Mouse (Mus musculus) limb, embryonic 14.5 days (tissue): Measurements from ENCODE around the gene Mgarp. TPM values are rescaled to one million over a fixed set of nuclear protein-coding genes. Genes with fewer than 3 reads are reported as not detected.
"Not testable (repeated sequence)": the region's sequence is repeated elsewhere in the genome, so short reads cannot be mapped to it uniquely, and the experiment has no call there.

ENCODE experiments used
- ATAC-seq: fragments of 200-750 bp; cut with Nextera tagmentation; 2 replicates; pipeline ENCODE4 v1.8.0; 2017; ENCODE audit warnings: low read depth, moderate number of reproducible peaks, moderate TSS enrichment; ENCODE audit not compliant: low FRiP score
- DNase-seq: peaks from one replicate; pipeline ENCODE4 v3.0.0-alpha.2; 2015; ENCODE audit warnings: low spot score
- H3K27ac ChIP-seq: fragments of 300-500 bp; sonication (generic); replicated peaks from 2 replicates; pipeline ENCODE4 v1.5.1; 2014; ENCODE audit warnings: low read depth, mild to moderate bottlenecking, low read length, moderate library complexity, mixed read lengths
- H3K27me3 ChIP-seq: fragments of 300-500 bp; sonication (generic); 2 replicates; pipeline ENCODE4 v1.6.1; 2014; ENCODE audit warnings: low read length, mixed read lengths; ENCODE audit not compliant: control insufficient read depth, insufficient read depth
- H3K36me3 ChIP-seq: fragments of 300-500 bp; sonication (generic); 2 replicates; pipeline ENCODE4 v1.6.1; 2014; ENCODE audit warnings: mild to moderate bottlenecking, low read length, moderate library complexity, mixed read lengths; ENCODE audit not compliant: control insufficient read depth, insufficient read depth
- H3K4me1 ChIP-seq: fragments of 300-500 bp; sonication (generic); 2 replicates; pipeline ENCODE4 v1.6.1; 2014; ENCODE audit warnings: antibody characterized with exemption, low read length, mixed read lengths; ENCODE audit not compliant: control insufficient read depth, insufficient read depth
- H3K4me2 ChIP-seq: fragments of 300-500 bp; sonication (generic); replicated peaks from 2 replicates; pipeline ENCODE4 v1.6.1; 2014; ENCODE audit warnings: low read depth, mild to moderate bottlenecking, low read length, moderate library complexity; ENCODE audit not compliant: severe bottlenecking
- H3K4me3 ChIP-seq: fragments of 300-500 bp; sonication (generic); replicated peaks from 2 replicates; pipeline ENCODE4 v1.5.1; 2014; ENCODE audit warnings: low read length
- H3K9ac ChIP-seq: fragments of 300-500 bp; sonication (generic); 2 replicates; pipeline ENCODE4 v1.6.1; 2014; ENCODE audit warnings: mild to moderate bottlenecking, low read depth, low read length, moderate library complexity; ENCODE audit not compliant: severe bottlenecking
- H3K9me3 ChIP-seq: fragments of 300-500 bp; sonication (generic); 2 replicates; pipeline ENCODE4 v1.6.1; 2016; ENCODE audit warnings: low read length; ENCODE audit not compliant: control insufficient read depth
- POLR2A ChIP-seq: fragments of 200-500 bp; IDR thresholded peaks from 2 replicates; pipeline ENCODE4 v1.8.0; 2012; ENCODE audit warnings: inconsistent platforms, mild to moderate bottlenecking, moderate library complexity, borderline replicate concordance; ENCODE audit not compliant: insufficient read depth, insufficient read length; ENCODE audit errors: extremely low read depth
- WGBS: fragments of 180-500 bp; shearing (Covaris S2); extraction: QIAGEN DNeasy Blood & Tissue Kit; methylation state at CpG from one replicate; pipeline ENCODE4 v1.1.7; 2014; 5-methylcytosine and 5-hydroxymethylcytosine counted together
- polyA plus RNA-seq, 2 experiments: library from polyadenylated mRNA; depleted of rRNA in 1 of 2; stranded (reverse) in 1 of 2; unstranded in 1 of 2; fragments of >200 nt; fragmentation: Nextera tagmentation in 1 of 2; extraction: Ambion mirVana in 1 of 2; gene quantifications; 2 replicates each; pipeline versions ENCODE4 v1.2.1 to v1.2.3; 2012 to 2014

Gene Mgarp
- polyA plus RNA-seq (2012; rRNA removed): 3.1 TPM in 2 replicates
- 4.0 and 4.9 TPM in 2 replicates for polyA plus RNA-seq (2014; fragmentation: Nextera tagmentation; extraction: Ambion mirVana)

GRCm38 (mm10) chr3:51396219-51397068 is at the start of gene Mgarp:
Gene Mgarp (minus strand): TSS chr3:51396738.
- DNase-seq: peak; percentile 67
- Histone ChIP-seq H3K9me3 (no peaks in the 10 kb centered on the region), H3K9ac (peak within 1 kb of the TSS; percentile 55), H3K4me3 (peak within 1 kb of the TSS; percentile 46), H3K27ac (no peak within 1 kb of the TSS), H3K36me3 (no peaks in the 10 kb centered on the region), H3K4me1 (no peaks in the 10 kb centered on the region), H3K4me2 (peak within 1 kb of the TSS; percentile 60), H3K27me3 (peaks cover 16% of the 10 kb centered on the region; the same call in 1 of the 2 replicates)
- no peak for TF ChIP-seq POLR2A
- WGBS: 2% methylated on average over 41 of the region's 41 CpGs
- peak; percentile 80 for ATAC-seq

- H3K27me3 ChIP-seq: no peaks in the 10 kb centered on the region
- peaks cover 8% of the 10 kb centered on the region; the same call in 1 of the 2 replicates for H3K36me3 ChIP-seq
- ATAC-seq (no peak), DNase-seq (no peak)
- no peak for TF ChIP-seq POLR2A
- H3K9ac ChIP-seq: no peak overlapping the region
- 88% methylated on average over 3 of the region's 3 CpGs for WGBS
- H3K4me3 ChIP-seq: no peak overlapping the region
- H3K4me2 ChIP-seq: no peak overlapping the region
- no peaks in the 10 kb centered on the region for H3K9me3 ChIP-seq
- H3K27ac ChIP-seq: no peak overlapping the region
- H3K4me1 ChIP-seq: no peaks in the 10 kb centered on the region
Observed at GRCm38 (mm10) chr3:51434871-51435595, 38.5 kb upstream of the Mgarp start.

- H3K27ac ChIP-seq, H3K27me3 ChIP-seq, DNase-seq, ATAC-seq, H3K9me3 ChIP-seq, H3K9ac ChIP-seq, H3K4me2 ChIP-seq, H3K4me3 ChIP-seq, H3K36me3 ChIP-seq, H3K4me1 ChIP-seq: not testable (repeated sequence)
- WGBS: 83% methylated on average over 5 of the region's 5 CpGs
Observed at GRCm38 (mm10) chr3:51434364-51434763, 37.8 kb upstream of the Mgarp start.

- Histone ChIP-seq H3K4me1 (no peaks in the 10 kb centered on the region), H3K27me3 (no peaks in the 10 kb centered on the region), H3K9ac (no peak overlapping the region), H3K27ac (no peak overlapping the region), H3K9me3 (no peaks in the 10 kb centered on the region), H3K4me2 (no peak overlapping the region), H3K4me3 (no peak overlapping the region), H3K36me3 (no peaks in the 10 kb centered on the region)
- TF ChIP-seq POLR2A: no peak
- DNase-seq (no peak), ATAC-seq (no peak)
Observed at GRCm38 (mm10) chr3:51425394-51425793, 28.9 kb upstream of the Mgarp start.

GRCm38 (mm10) chr3:51421921-51422320 is 25.4 kb upstream of the Mgarp start:
- H3K27me3 ChIP-seq: no peaks in the 10 kb centered on the region
- H3K4me1 ChIP-seq: peaks cover 11% of the 10 kb centered on the region
- DNase-seq: no peak
- no peak overlapping the region for H3K4me3 ChIP-seq
- no peak for TF ChIP-seq POLR2A
- WGBS: 83% methylated on average over 3 of the region's 3 CpGs
- ATAC-seq: no peak
- H3K27ac ChIP-seq: no peak overlapping the region
- peaks cover 3% of the 10 kb centered on the region; the same call in 1 of the 2 replicates for H3K36me3 ChIP-seq
- no peaks in the 10 kb centered on the region for H3K9me3 ChIP-seq
- H3K4me2 ChIP-seq: no peak overlapping the region
- H3K9ac ChIP-seq: no peak overlapping the region
